Mouse (Mus musculus): Measurements from ENCODE around the gene Dpp4.

Gene Dpp4

GRCm38 (mm10) chr2:62287532-62287931 is 124.5 kb downstream of the Dpp4 start:
- no peak for DNase-seq (ENCODE audit: low spot score)

GRCm38 (mm10) chr2:62285847-62286246 is 126.2 kb downstream of the Dpp4 start:
- DNase-seq (ENCODE audit: low spot score) = no peak

GRCm38 (mm10) chr2:62285026-62285425 is 127.0 kb downstream of the Dpp4 start:
- DNase-seq (ENCODE audit: low spot score) = no peak

All from urinary bladder, postnatal 25 days (tissue).